Mouse (Mus musculus): Measurements from ENCODE around the gene Nek7.

Gene Nek7

DNA sequence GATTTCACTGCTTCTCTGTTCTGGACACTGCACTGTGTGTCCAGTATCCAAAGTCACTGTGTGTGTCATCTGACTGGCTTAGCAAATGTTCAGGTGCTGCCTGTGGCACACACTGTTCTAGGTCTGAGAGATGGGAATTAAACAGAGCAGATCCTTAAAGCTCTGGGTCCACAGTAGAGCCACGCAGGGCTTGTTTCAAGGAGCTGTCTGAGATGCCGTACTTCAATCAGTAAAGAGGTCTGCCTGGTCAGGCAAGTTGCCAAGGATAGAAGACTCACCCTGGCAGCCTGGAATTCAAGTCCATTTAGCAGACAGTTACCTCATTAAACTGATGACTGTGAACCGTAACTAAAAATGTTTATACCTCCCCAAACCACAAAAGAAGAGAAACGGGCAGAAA is 112.9 kb downstream of the Nek7 start:
- peak; percentile 62 for DNase-seq

- DNase-seq, result no peak
These were observed 115.7 kb downstream of the Nek7 start for GRCm38 (mm10) chr1:138504228-138504627.

DNA sequence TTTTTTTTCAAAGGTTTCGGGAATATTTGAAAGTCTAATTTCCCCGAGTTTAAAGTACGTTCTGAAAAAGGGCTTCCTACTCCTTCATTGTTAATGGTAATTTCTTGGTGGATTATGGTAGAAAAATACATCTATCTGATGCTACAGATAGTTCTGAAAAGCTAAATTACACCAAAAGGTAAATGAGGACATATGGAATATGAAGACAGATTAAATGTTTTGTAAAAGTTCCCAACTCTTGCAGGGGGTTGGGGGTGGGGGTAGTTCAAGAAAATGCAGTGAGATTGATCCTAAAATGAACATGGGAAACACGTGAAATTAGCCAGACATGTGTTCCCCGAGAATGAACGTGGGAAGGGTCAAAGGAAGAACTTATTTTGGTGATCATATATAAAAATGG is 119.2 kb downstream of the Nek7 start:
- DNase-seq, result no peak

GRCm38 (mm10) chr1:138500155-138500554 is 119.8 kb downstream of the Nek7 start:
- DNase-seq, result no peak

- DNase-seq, result no peak
These were observed 120.5 kb downstream of the Nek7 start for GRCm38 (mm10) chr1:138499461-138499860.

DNA sequence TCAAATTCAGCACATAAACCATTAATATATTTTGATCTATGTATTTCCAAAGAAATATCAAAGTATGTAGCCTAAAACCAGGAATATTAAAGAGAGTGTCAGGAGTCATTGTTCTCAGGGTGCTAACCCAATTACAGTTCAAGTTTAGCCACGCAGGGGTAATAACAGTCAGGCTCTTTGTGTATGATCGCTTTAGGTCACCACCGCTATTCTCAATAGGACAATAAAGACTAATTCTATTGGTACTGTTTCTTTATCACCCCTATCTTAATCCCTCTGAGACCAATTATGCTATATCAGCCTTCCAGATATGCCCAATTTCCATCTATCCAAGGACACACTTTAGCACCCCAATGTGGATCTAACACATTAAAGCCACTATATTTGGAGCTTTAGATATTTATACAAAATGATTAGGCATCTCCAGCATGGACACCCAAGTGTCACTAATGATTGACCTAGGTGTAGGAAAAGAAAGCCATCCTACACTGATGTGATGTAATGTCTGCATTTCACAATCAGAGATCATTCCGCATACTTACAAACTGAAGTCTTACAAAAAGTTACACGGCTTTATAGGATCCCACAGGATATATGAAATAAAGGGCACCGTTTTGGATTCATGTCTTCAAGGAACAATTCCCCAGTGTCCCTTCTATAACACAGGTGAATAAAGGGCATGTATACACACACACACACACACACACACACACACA is 128.4 kb downstream of the Nek7 start:
- no peak for DNase-seq

GRCm38 (mm10) chr1:138487569-138487968 is 132.4 kb downstream of the Nek7 start:
- DNase-seq, result no peak

DNA sequence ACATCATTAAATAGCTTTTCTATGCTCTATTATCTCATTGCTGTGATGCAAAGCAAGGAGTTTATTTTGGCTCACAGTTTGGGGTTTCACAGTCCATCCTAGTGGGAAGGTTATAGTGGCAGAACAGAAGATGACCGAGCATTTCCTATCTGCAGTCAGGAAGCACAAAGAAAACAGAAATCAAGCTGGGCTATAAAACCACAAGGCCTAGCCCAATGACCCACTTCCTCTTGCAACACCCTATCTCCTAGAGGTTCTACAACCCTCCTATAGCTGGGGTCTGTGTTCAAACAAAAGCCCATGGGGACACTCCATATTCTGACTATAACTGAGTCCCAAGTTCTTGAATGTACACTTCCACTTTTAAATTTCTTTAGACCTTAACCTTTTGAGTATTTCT is 139.2 kb downstream of the Nek7 start:
- no peak for DNase-seq

DNA sequence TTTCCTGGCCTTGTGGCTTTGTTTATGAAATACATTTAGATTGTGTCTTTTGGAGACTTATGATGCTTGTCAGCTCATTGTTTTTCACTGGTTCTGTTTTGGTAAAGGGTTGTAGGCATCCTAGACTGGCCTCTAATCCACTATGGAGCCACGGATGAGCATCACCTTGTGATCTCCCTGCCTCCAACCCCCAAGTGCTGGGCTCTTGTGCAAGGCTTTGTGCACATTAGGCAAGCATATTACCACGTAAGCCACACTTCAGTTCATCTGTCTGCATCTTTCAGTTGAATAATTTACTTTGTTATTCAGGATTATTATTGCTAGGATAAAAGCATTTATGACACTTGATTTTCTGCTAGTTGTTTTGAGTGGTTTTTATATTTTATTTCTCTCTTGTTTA is 154.6 kb downstream of the Nek7 start:
- DNase-seq, result no peak

DNA sequence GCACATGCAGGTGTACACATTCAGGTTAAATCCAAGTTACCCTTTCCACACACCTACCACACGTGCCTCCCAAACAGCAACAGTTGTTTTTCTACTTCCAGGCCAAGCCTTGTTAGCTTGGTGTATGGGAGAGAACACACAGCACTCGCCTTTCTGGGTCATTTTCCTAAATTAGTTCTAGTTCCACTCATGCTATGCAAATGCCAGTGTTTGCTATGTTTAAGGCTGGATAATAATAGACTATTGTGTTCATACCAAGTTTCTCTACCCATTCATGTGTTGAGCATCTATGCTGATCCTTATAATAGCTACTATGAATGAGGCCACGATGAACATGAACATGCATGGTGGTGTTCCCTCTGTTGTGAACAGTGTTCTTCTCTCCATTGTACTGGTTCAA is 158.5 kb downstream of the Nek7 start:
- no peak for DNase-seq

GRCm38 (mm10) chr1:138449476-138449851 is 170.5 kb downstream of the Nek7 start:
- DNase-seq, result no peak

GRCm38 (mm10) chr1:138448635-138449475 is 171.1 kb downstream of the Nek7 start:
- DNase-seq, result no peak

- no peak for DNase-seq
These were observed 173.1 kb downstream of the Nek7 start for GRCm38 (mm10) chr1:138446846-138447245.

Measured in kidney, adult 11 months (tissue).